Mouse (Mus musculus): ENCODE measurements around the gene Fbxl15.

- TF ChIP-seq GATA1 (IDR thresholded peaks at IDR 0.05; ENCODE audit: low read length) (no peak), TAL1 (IDR thresholded peaks at IDR 0.05; ENCODE audit: low read length) (no peak)
Observed at GRCm38 (mm10) chr19:46333906-46334305, 5.9 kb downstream of the Fbxl15 start.

All from erythroblast, embryonic 14.5 days (primary cell).